Mouse (Mus musculus) heart, embryonic 11.5 days (tissue): ENCODE results near the gene Gm42517. TPM values are rescaled to one million over a fixed set of nuclear protein-coding genes. Genes with fewer than 3 reads are reported as not detected.
A peak's percentile ranks its signal among the peaks of the same experiment; 100 is the strongest.

ENCODE experiments used
- ATAC-seq: fragments of 200-750 bp; cut with Nextera tagmentation; replicated peaks from 2 replicates; pipeline ENCODE4 v1.8.0; 2017; ENCODE audit warnings: moderate library complexity; ENCODE audit not compliant: insufficient number of reproducible peaks, low FRiP score, low TSS enrichment
- H3K27ac ChIP-seq: fragments of 300-500 bp; sonication (generic); 2 replicates; pipeline ENCODE4 v1.5.1; 2014; ENCODE audit warnings: mild to moderate bottlenecking, low read depth, low read length
- H3K27me3 ChIP-seq: fragments of 300-500 bp; sonication (generic); 2 replicates; pipeline ENCODE4 v1.6.1; 2014; ENCODE audit warnings: mild to moderate bottlenecking, low read length, mixed read lengths; ENCODE audit not compliant: control insufficient read depth, insufficient read depth
- H3K36me3 ChIP-seq: fragments of 300-500 bp; sonication (generic); 2 replicates; pipeline ENCODE4 v1.6.1; 2014; ENCODE audit warnings: mild to moderate bottlenecking, low read length, moderate library complexity, mixed read lengths; ENCODE audit not compliant: control insufficient read depth, insufficient read depth
- H3K4me1 ChIP-seq: fragments of 300-500 bp; sonication (generic); 2 replicates; pipeline ENCODE4 v1.6.1; 2014; ENCODE audit warnings: low read length; ENCODE audit not compliant: control insufficient read depth, insufficient read depth
- H3K4me2 ChIP-seq: fragments of 300-500 bp; sonication (generic); 2 replicates; pipeline ENCODE4 v1.6.1; 2014; ENCODE audit warnings: mild to moderate bottlenecking, moderate library complexity
- H3K4me3 ChIP-seq: fragments of 300-500 bp; sonication (generic); 2 replicates; pipeline ENCODE4 v1.5.1; 2014; ENCODE audit warnings: low read depth, low read length
- H3K9ac ChIP-seq: fragments of 300-500 bp; sonication (generic); 2 replicates; pipeline ENCODE4 v1.6.1; 2014; ENCODE audit warnings: mild to moderate bottlenecking, low read depth, low read length, moderate library complexity
- H3K9me3 ChIP-seq: fragments of 300-500 bp; sonication (generic); replicated peaks from 2 replicates; pipeline ENCODE4 v1.6.1; 2016; ENCODE audit warnings: low read length; ENCODE audit not compliant: control insufficient read depth
- WGBS: fragments of 180-500 bp; shearing (Covaris S2); extraction: QIAGEN DNeasy Blood & Tissue Kit; methylation state at CpG from one replicate; pipeline ENCODE4 v1.1.7; 2014; ENCODE audit not compliant: insufficient replicate concordance; 5-methylcytosine and 5-hydroxymethylcytosine counted together
- polyA plus RNA-seq: library from polyadenylated mRNA; unstranded; fragments of >200 nt; fragmentation: Nextera tagmentation; extraction: Ambion mirVana; gene quantifications from 2 replicates; pipeline ENCODE4 v1.2.1, GENCODE M21; 2014

The Gm42517 gene
- polyA plus RNA-seq, 1 experiment from 2014 or later = 0.16 TPM

DNA sequence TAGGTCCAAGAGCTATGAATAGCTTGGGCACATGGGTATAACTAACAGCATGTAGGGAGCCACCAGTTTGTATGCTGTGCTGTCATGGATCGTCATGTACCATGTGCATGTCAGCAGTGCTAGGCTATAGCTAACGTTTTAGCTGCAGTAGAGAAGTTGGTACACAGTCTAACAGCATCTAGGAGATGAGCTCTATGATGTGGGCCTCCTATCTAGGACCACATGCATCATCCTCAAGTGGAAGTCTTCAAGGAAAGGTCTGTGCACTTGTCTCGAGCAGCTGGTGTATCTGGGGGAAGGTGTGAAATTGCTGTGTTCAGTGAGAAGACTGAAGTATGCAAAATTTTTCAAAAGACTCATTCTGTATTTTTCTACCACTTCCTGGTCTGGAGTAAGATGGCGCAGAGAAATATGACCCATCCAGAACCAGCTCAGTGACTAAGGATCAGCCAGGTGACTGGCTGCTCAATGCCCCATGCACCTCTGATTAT lies 24.0 kb downstream of the Gm42517 start:
- H3K4me3 ChIP-seq = no peak overlapping the region
- no peak overlapping the region for H3K9ac ChIP-seq
- H3K4me1 ChIP-seq = no peaks in the 10 kb centered on the region
- WGBS = 85% methylated on average over 4 of the region's 4 CpGs
- no peak overlapping the region for H3K4me2 ChIP-seq
- H3K27ac ChIP-seq = no peak overlapping the region
- H3K9me3 ChIP-seq = no peaks in the 10 kb centered on the region
- no peak for ATAC-seq
- peaks cover 9% of the 10 kb centered on the region; the same call in 1 of the 2 replicates for H3K36me3 ChIP-seq
- no peaks in the 10 kb centered on the region for H3K27me3 ChIP-seq

GRCm38 (mm10) chr5:108338049-108338448 lies 29.7 kb downstream of the Gm42517 start:
- H3K9me3 ChIP-seq = no peaks in the 10 kb centered on the region
- H3K9ac ChIP-seq = no peak overlapping the region
- H3K4me3 ChIP-seq = no peak overlapping the region
- ATAC-seq = no peak
- H3K4me2 ChIP-seq = no peak overlapping the region
- no peak overlapping the region for H3K27ac ChIP-seq
- H3K36me3 ChIP-seq = 0 out of 2 replicates have a peak, but pooled peaks cover 2% of the 10 kb centered on the region
- 76% methylated on average over 3 of the region's 3 CpGs for WGBS
- H3K4me1 ChIP-seq = no peaks in the 10 kb centered on the region
- H3K27me3 ChIP-seq = no peaks in the 10 kb centered on the region

DNA sequence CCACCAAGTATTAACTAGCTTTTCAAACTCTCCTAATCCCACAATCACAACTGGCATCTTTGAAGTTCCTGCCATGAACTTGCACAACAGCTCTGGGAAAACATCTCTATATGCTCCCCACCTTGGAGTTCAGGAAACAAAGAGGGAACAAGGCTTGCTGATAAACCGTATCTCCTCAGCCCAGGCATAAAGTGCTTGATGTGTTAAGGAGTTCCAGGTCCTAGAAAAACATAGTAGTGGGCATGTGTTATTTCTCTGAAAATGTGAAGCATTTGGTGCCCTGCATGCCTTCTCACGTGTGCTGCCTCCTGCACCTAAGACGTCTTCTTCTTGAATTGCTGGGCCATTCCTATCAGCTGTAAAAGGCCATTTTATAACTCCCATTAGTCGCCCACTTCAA lies 30.3 kb downstream of the Gm42517 start:
- Histone ChIP-seq H3K27ac (no peak overlapping the region), H3K4me1 (no peaks in the 10 kb centered on the region), H3K27me3 (no peaks in the 10 kb centered on the region), H3K9ac (no peak overlapping the region), H3K4me2 (no peak overlapping the region), H3K9me3 (no peaks in the 10 kb centered on the region), H3K36me3 (0 out of 2 replicates have a peak, but pooled peaks cover 2% of the 10 kb centered on the region), H3K4me3 (no peak overlapping the region)
- WGBS = 57% methylated on average over 4 of the region's 4 CpGs
- 0 out of 2 replicates have a peak, but pooled peaks have one; percentile 46 for ATAC-seq

- Histone ChIP-seq H3K4me1 (no peaks in the 10 kb centered on the region), H3K27ac (no peak overlapping the region), H3K36me3 (0 out of 2 replicates have a peak, but pooled peaks cover 2% of the 10 kb centered on the region), H3K4me2 (no peak overlapping the region), H3K9ac (no peak overlapping the region), H3K9me3 (no peaks in the 10 kb centered on the region), H3K27me3 (no peaks in the 10 kb centered on the region), H3K4me3 (no peak overlapping the region)
- WGBS = 86% methylated on average over 1 of the region's 1 CpGs
- ATAC-seq = no peak
Measured at GRCm38 (mm10) chr5:108331051-108331450, 36.7 kb downstream of the Gm42517 start.

Other genes with a start within 250 kb of the Gm42517 start
- 27.4 and 31.0 TPM in 2 replicates for gene Tmed5, start 235.3 kb downstream of the Gm42517 start, polyA plus RNA-seq
- gene Ccdc18, start 235.0 kb downstream of the Gm42517 start, polyA plus RNA-seq = 5.9 and 6.6 TPM in 2 replicates
- 32.8 and 36.5 TPM in 2 replicates for gene Dr1, start 99.0 kb downstream of the Gm42517 start, polyA plus RNA-seq
- gene Pigg, start 55.3 kb downstream of the Gm42517 start, polyA plus RNA-seq = 3.4 and 3.7 TPM in 2 replicates
- gene Pde6b, start 20.5 kb upstream of the Gm42517 start, polyA plus RNA-seq = 0.30 TPM in 1 of 2 replicates, not detected in the other
- gene Atp5k, start 66.5 kb upstream of the Gm42517 start, polyA plus RNA-seq = 756 and 781 TPM in 2 replicates
- 0.08 and 0.27 TPM in 2 replicates for gene Mfsd7a, start 81.0 kb upstream of the Gm42517 start, polyA plus RNA-seq
- gene Pcgf3, start 93.3 kb upstream of the Gm42517 start, polyA plus RNA-seq = 24.4 and 24.6 TPM in 2 replicates
- gene Cplx1, start 182.1 kb upstream of the Gm42517 start, polyA plus RNA-seq = 0.59 and 0.93 TPM in 2 replicates